Mouse (Mus musculus) gastrocnemius, adult 18-20 months (tissue): ENCODE measurements around the gene Srsf5. TPM values are rescaled to one million over a fixed set of nuclear protein-coding genes. Genes with fewer than 3 reads are reported as not detected.
"Not testable (repeated sequence)": the region's sequence is repeated elsewhere in the genome, so short reads cannot be mapped to it uniquely, and the experiment has no call there.

Experiments
- DNase-seq: peaks from one replicate; pipeline ENCODE4 v3.0.0; 2021; ENCODE audit warnings: low spot score
- total RNA-seq, 2 experiments: library from RNA; stranded (reverse); gene quantifications; 2 replicates each; pipeline ENCODE4 v1.2.3; 2021

Gene Srsf5
- total RNA-seq, 2 experiments from 2014 or later, result 83.3 to 89.2 TPM

GRCm38 (mm10) chr12:80944963-80945333 lies 356 bp upstream of the Srsf5 start:
- DNase-seq, result not testable (repeated sequence)

GRCm38 (mm10) chr12:80945996-80946355 lies 672 bp downstream of the Srsf5 start:
- peak; percentile 94 for DNase-seq

GRCm38 (mm10) chr12:80948202-80948601 lies 2.9 kb downstream of the Srsf5 start:
- DNase-seq, result no peak

GRCm38 (mm10) chr12:80949603-80950002 lies 4.3 kb downstream of the Srsf5 start:
- DNase-seq, result not testable (repeated sequence)

- DNase-seq, result no peak
These were observed 6.4 kb downstream of the Srsf5 start for GRCm38 (mm10) chr12:80951640-80952219.

GRCm38 (mm10) chr12:80952526-80952925 lies 7.2 kb downstream of the Srsf5 start:
- no peak for DNase-seq

- no peak for DNase-seq
These were observed 10.7 kb downstream of the Srsf5 start for GRCm38 (mm10) chr12:80956039-80956438.

GRCm38 (mm10) chr12:80957961-80958360 lies 12.7 kb downstream of the Srsf5 start:
- no peak for DNase-seq

GRCm38 (mm10) chr12:80962566-80962965 lies 17.3 kb downstream of the Srsf5 start:
- no peak for DNase-seq

- DNase-seq, result no peak
These were observed 20.9 kb downstream of the Srsf5 start for GRCm38 (mm10) chr12:80966059-80966838.

GRCm38 (mm10) chr12:80967918-80968317 lies 22.6 kb downstream of the Srsf5 start:
- no peak for DNase-seq

- no peak for DNase-seq
These were observed 23.3 kb downstream of the Srsf5 start, which contains the start of gene Slc10a1 for GRCm38 (mm10) chr12:80968605-80969004. Slc10a1 (minus strand) TSS chr12:80968705.

- no peak for DNase-seq
These were observed 24.9 kb downstream of the Srsf5 start for GRCm38 (mm10) chr12:80970181-80970705.

- no peak for DNase-seq
These were observed 26.5 kb downstream of the Srsf5 start for GRCm38 (mm10) chr12:80971756-80972155.

- DNase-seq, result no peak
These were observed 30.8 kb downstream of the Srsf5 start for GRCm38 (mm10) chr12:80975939-80976671.

- peak; percentile 52 for DNase-seq
These were observed 37.0 kb downstream of the Srsf5 start for GRCm38 (mm10) chr12:80982326-80982725.

- no peak for DNase-seq
These were observed 38.4 kb downstream of the Srsf5 start for GRCm38 (mm10) chr12:80983695-80984094.

- no peak for DNase-seq
These were observed 41.3 kb downstream of the Srsf5 start for GRCm38 (mm10) chr12:80986628-80987027.

GRCm38 (mm10) chr12:80988286-80988685 lies 43.0 kb downstream of the Srsf5 start:
- no peak for DNase-seq

GRCm38 (mm10) chr12:80990901-80991445 lies 45.7 kb downstream of the Srsf5 start:
- DNase-seq, result no peak

- DNase-seq, result no peak
These were observed 46.5 kb downstream of the Srsf5 start for GRCm38 (mm10) chr12:80991806-80992205.
